Mouse (Mus musculus) forebrain, embryonic 14.5 days (tissue): ENCODE results near the gene Cd69. TPM values are rescaled to one million over a fixed set of nuclear protein-coding genes. Genes with fewer than 3 reads are reported as not detected.

Experiments
- ATAC-seq: fragments of 200-750 bp; cut with Nextera tagmentation; 2 replicates; pipeline ENCODE4 v1.8.0; 2017; ENCODE audit warnings: mild to moderate bottlenecking, moderate library complexity
- DNase-seq: peaks from one replicate; pipeline ENCODE4 v3.0.0-alpha.2; 2015; ENCODE audit warnings: low spot score
- H3K27ac ChIP-seq: fragments of 300-500 bp; sonication (generic); 2 replicates; pipeline ENCODE4 v1.5.1; 2014; ENCODE audit warnings: low read depth, mild to moderate bottlenecking, control low read depth, low read length, moderate library complexity
- H3K27me3 ChIP-seq: fragments of 300-500 bp; sonication (generic); replicated peaks from 2 replicates; pipeline ENCODE4 v1.6.1; 2014; ENCODE audit warnings: low read length, control low read depth, mixed read lengths; ENCODE audit not compliant: control insufficient read depth, insufficient read depth
- H3K36me3 ChIP-seq: fragments of 300-500 bp; sonication (generic); 2 replicates; pipeline ENCODE4 v1.6.1; 2014; ENCODE audit warnings: low read length, control low read depth; ENCODE audit not compliant: control insufficient read depth, insufficient read depth
- H3K4me1 ChIP-seq: fragments of 300-500 bp; sonication (generic); 2 replicates; pipeline ENCODE4 v1.6.1; 2014; ENCODE audit warnings: antibody characterized with exemption, low read length, control low read depth; ENCODE audit not compliant: control insufficient read depth, insufficient read depth
- H3K4me2 ChIP-seq: fragments of 300-500 bp; sonication (generic); 2 replicates; pipeline ENCODE4 v1.6.1; 2014; ENCODE audit warnings: mild to moderate bottlenecking, control low read depth, low read length
- H3K4me3 ChIP-seq: fragments of 300-500 bp; sonication (generic); 2 replicates; pipeline ENCODE4 v1.5.1; 2014; ENCODE audit warnings: low read depth, low read length, control low read depth
- H3K9ac ChIP-seq: fragments of 300-500 bp; sonication (generic); 2 replicates; pipeline ENCODE4 v1.6.1; 2014; ENCODE audit warnings: mild to moderate bottlenecking, low read length, control low read depth, moderate library complexity
- H3K9me3 ChIP-seq: fragments of 300-500 bp; sonication (generic); replicated peaks from 2 replicates; pipeline ENCODE4 v1.6.1; 2016; ENCODE audit warnings: low read length, control low read depth, mixed read lengths; ENCODE audit not compliant: control insufficient read depth
- WGBS: fragments of 180-500 bp; shearing (Covaris S2); extraction: QIAGEN DNeasy Blood & Tissue Kit; methylation state at CpG from one replicate; pipeline ENCODE4 v1.1.7; 2014; 5-methylcytosine and 5-hydroxymethylcytosine counted together
- polyA plus RNA-seq: library from polyadenylated mRNA; unstranded; fragments of >200 nt; fragmentation: Nextera tagmentation; extraction: Ambion mirVana; gene quantifications from 2 replicates; pipeline ENCODE4 v1.2.1, GENCODE M21; 2014

The Cd69 gene
- polyA plus RNA-seq, 1 experiment from 2014 or later: not detected

GRCm38 (mm10) chr6:129284384-129285104 lies 9.3 kb upstream of the Cd69 start:
- WGBS: 88% methylated on average over 7 of the region's 7 CpGs
- no peak for DNase-seq
- Histone ChIP-seq H3K4me1 (no peaks in the 10 kb centered on the region), H3K4me2 (no peak overlapping the region), H3K36me3 (no peaks in the 10 kb centered on the region), H3K4me3 (no peak overlapping the region), H3K27ac (no peak overlapping the region), H3K9ac (no peak overlapping the region), H3K27me3 (no peaks in the 10 kb centered on the region), H3K9me3 (no peaks in the 10 kb centered on the region)
- no peak for ATAC-seq

GRCm38 (mm10) chr6:129283271-129283670 lies 8.0 kb upstream of the Cd69 start:
- Histone ChIP-seq H3K9ac (no peak overlapping the region), H3K9me3 (no peaks in the 10 kb centered on the region), H3K4me2 (no peak overlapping the region), H3K27me3 (no peaks in the 10 kb centered on the region), H3K36me3 (no peaks in the 10 kb centered on the region), H3K4me3 (no peak overlapping the region), H3K27ac (no peak overlapping the region), H3K4me1 (no peaks in the 10 kb centered on the region)
- DNase-seq (no peak), ATAC-seq (no peak)
- WGBS: 83% methylated on average over 3 of the region's 3 CpGs

GRCm38 (mm10) chr6:129276483-129276882 lies 1.2 kb upstream of the Cd69 start:
- no peaks in the 10 kb centered on the region for H3K4me1 ChIP-seq
- no peak for ATAC-seq
- DNase-seq: no peak
- H3K27ac ChIP-seq: no peak overlapping the region
- WGBS: 95% methylated on average over 2 of the region's 2 CpGs
- no peak overlapping the region for H3K4me3 ChIP-seq
- no peak overlapping the region for H3K4me2 ChIP-seq
- no peak overlapping the region for H3K9ac ChIP-seq
- no peaks in the 10 kb centered on the region for H3K27me3 ChIP-seq
- H3K36me3 ChIP-seq: no peaks in the 10 kb centered on the region
- no peaks in the 10 kb centered on the region for H3K9me3 ChIP-seq

GRCm38 (mm10) chr6:129275624-129276203 lies 478 bp upstream of the Cd69 start:
- no peak for ATAC-seq
- Histone ChIP-seq H3K9me3 (no peaks in the 10 kb centered on the region), H3K36me3 (no peaks in the 10 kb centered on the region), H3K27ac (no peak overlapping the region), H3K4me1 (no peaks in the 10 kb centered on the region), H3K4me2 (no peak overlapping the region), H3K27me3 (no peaks in the 10 kb centered on the region), H3K9ac (no peak overlapping the region), H3K4me3 (no peak overlapping the region)
- DNase-seq: no peak
- WGBS: 73% methylated on average over 3 of the region's 3 CpGs

GRCm38 (mm10) chr6:129274476-129274875 lies 760 bp downstream of the Cd69 start:
- no peak overlapping the region for H3K27ac ChIP-seq
- no peaks in the 10 kb centered on the region for H3K4me1 ChIP-seq
- H3K9ac ChIP-seq: no peak overlapping the region
- no peak overlapping the region for H3K4me2 ChIP-seq
- no peak for ATAC-seq
- no peaks in the 10 kb centered on the region for H3K27me3 ChIP-seq
- WGBS: 76% methylated on average over 2 of the region's 2 CpGs
- DNase-seq: no peak
- H3K9me3 ChIP-seq: no peaks in the 10 kb centered on the region
- H3K36me3 ChIP-seq: no peaks in the 10 kb centered on the region
- H3K4me3 ChIP-seq: no peak overlapping the region

- no peaks in the 10 kb centered on the region for H3K27me3 ChIP-seq
- WGBS: 88% methylated on average over 3 of the region's 3 CpGs
- no peak overlapping the region for H3K4me2 ChIP-seq
- H3K36me3 ChIP-seq: no peaks in the 10 kb centered on the region
- no peak for ATAC-seq
- no peak overlapping the region for H3K9ac ChIP-seq
- DNase-seq: no peak
- no peak overlapping the region for H3K4me3 ChIP-seq
- no peaks in the 10 kb centered on the region for H3K9me3 ChIP-seq
- H3K27ac ChIP-seq: no peak overlapping the region
- H3K4me1 ChIP-seq: no peaks in the 10 kb centered on the region
Observed at GRCm38 (mm10) chr6:129273662-129274061, 1.6 kb downstream of the Cd69 start.

- Histone ChIP-seq H3K9ac (no peak overlapping the region), H3K36me3 (no peaks in the 10 kb centered on the region), H3K4me1 (no peaks in the 10 kb centered on the region), H3K4me2 (no peak overlapping the region), H3K9me3 (no peaks in the 10 kb centered on the region), H3K27me3 (no peaks in the 10 kb centered on the region), H3K4me3 (no peak overlapping the region), H3K27ac (no peak overlapping the region)
- WGBS: 84% methylated on average over 1 of the region's 1 CpGs
- DNase-seq: no peak
- no peak for ATAC-seq
Observed at GRCm38 (mm10) chr6:129266438-129267022, 8.7 kb downstream of the Cd69 start.

GRCm38 (mm10) chr6:129265821-129266220 lies 9.4 kb downstream of the Cd69 start:
- no peak overlapping the region for H3K27ac ChIP-seq
- H3K4me3 ChIP-seq: no peak overlapping the region
- H3K36me3 ChIP-seq: no peaks in the 10 kb centered on the region
- no peaks in the 10 kb centered on the region for H3K9me3 ChIP-seq
- no peaks in the 10 kb centered on the region for H3K4me1 ChIP-seq
- WGBS: 70% methylated on average over 3 of the region's 3 CpGs
- ATAC-seq (no peak), DNase-seq (no peak)
- no peak overlapping the region for H3K9ac ChIP-seq
- H3K27me3 ChIP-seq: no peaks in the 10 kb centered on the region
- no peak overlapping the region for H3K4me2 ChIP-seq

GRCm38 (mm10) chr6:129260940-129261339 lies 14.3 kb downstream of the Cd69 start:
- no peak overlapping the region for H3K4me3 ChIP-seq
- no peaks in the 10 kb centered on the region for H3K36me3 ChIP-seq
- ATAC-seq: no peak
- no peaks in the 10 kb centered on the region for H3K4me1 ChIP-seq
- WGBS: 92% methylated on average over 4 of the region's 4 CpGs
- no peaks in the 10 kb centered on the region for H3K9me3 ChIP-seq
- H3K4me2 ChIP-seq: no peak overlapping the region
- H3K27me3 ChIP-seq: no peaks in the 10 kb centered on the region
- no peak for DNase-seq
- H3K9ac ChIP-seq: no peak overlapping the region
- no peak overlapping the region for H3K27ac ChIP-seq
